Mouse (Mus musculus) macrophage (primary cell): ENCODE results near the gene Fam104a. TPM values are rescaled to one million over a fixed set of nuclear protein-coding genes. Genes with fewer than 3 reads are reported as not detected.

Experiments used
- H3K27ac ChIP-seq: fragments of 350-480 bp; formaldehyde crosslinking; 2 replicates; pipeline ENCODE4 v1.9.0; 2021
- H3K36me3 ChIP-seq: fragments of 350-480 bp; formaldehyde crosslinking; 2 replicates; pipeline ENCODE4 v1.9.0; 2021; ENCODE audit errors: inconsistent target
- H3K4me3 ChIP-seq: fragments of 350-480 bp; formaldehyde crosslinking; 2 replicates; pipeline ENCODE4 v1.9.0; 2021; ENCODE audit errors: inconsistent target
- H3K79me2 ChIP-seq: fragments of 350-480 bp; formaldehyde crosslinking; 2 replicates; pipeline ENCODE4 v1.9.0; 2021; ENCODE audit errors: inconsistent target
- WGBS: methylation state at CpG from one replicate; pipeline ENCODE4 v1.1.7; 2026; ENCODE audit warnings: inconsistent platforms; ENCODE audit not compliant: missing documents; 5-methylcytosine and 5-hydroxymethylcytosine counted together
- polyA plus RNA-seq: library from polyadenylated mRNA; stranded (reverse); fragments of 250-400 nt; gene quantifications from 3 replicates; pipeline ENCODE4 v1.2.4, GENCODE M21; 2018; ENCODE audit warnings: inconsistent platforms

Gene Fam104a
- polyA plus RNA-seq, 1 experiment from 2014 or later, result 29.8 TPM

- no peaks in the 10 kb centered on the region for H3K79me2 ChIP-seq
- no peaks in the 10 kb centered on the region for H3K36me3 ChIP-seq
- H3K27ac ChIP-seq, result no peak overlapping the region
- 2% methylated on average over 30 of the region's 31 CpGs for WGBS
- H3K4me3 ChIP-seq, result no peak overlapping the region
These were observed 64.4 kb downstream of the Fam104a start for GRCm38 (mm10) chr11:113619420-113620080.

GRCm38 (mm10) chr11:113618672-113619419 is 65.1 kb downstream of the Fam104a start, which contains the start of gene Sstr2:
Sstr2 (plus strand) TSS chr11:113619342.
- 2% methylated on average over 45 of the region's 54 CpGs for WGBS
- Histone ChIP-seq H3K27ac (no peak within 1 kb of the TSS), H3K79me2 (no peaks in the 10 kb centered on the region), H3K4me3 (no peak within 1 kb of the TSS), H3K36me3 (no peaks in the 10 kb centered on the region)

GRCm38 (mm10) chr11:113618303-113618671 is 65.7 kb downstream of the Fam104a start:
- 25% methylated on average over 4 of the region's 4 CpGs for WGBS
- Histone ChIP-seq H3K36me3 (no peaks in the 10 kb centered on the region), H3K27ac (no peak overlapping the region), H3K4me3 (no peak overlapping the region), H3K79me2 (no peaks in the 10 kb centered on the region)

GRCm38 (mm10) chr11:113617132-113617911 is 66.6 kb downstream of the Fam104a start:
- H3K79me2 ChIP-seq, result no peaks in the 10 kb centered on the region
- H3K36me3 ChIP-seq, result no peaks in the 10 kb centered on the region
- no peak overlapping the region for H3K4me3 ChIP-seq
- WGBS, result 59% methylated on average over 14 of the region's 14 CpGs
- H3K27ac ChIP-seq, result no peak overlapping the region

GRCm38 (mm10) chr11:113614476-113614875 is 69.5 kb downstream of the Fam104a start:
- Histone ChIP-seq H3K79me2 (no peaks in the 10 kb centered on the region), H3K27ac (no peak overlapping the region), H3K4me3 (no peak overlapping the region), H3K36me3 (no peaks in the 10 kb centered on the region)
- 15% methylated on average over 6 of the region's 6 CpGs for WGBS

- 18% methylated on average over 24 of the region's 24 CpGs for WGBS
- Histone ChIP-seq H3K4me3 (no peak overlapping the region), H3K36me3 (no peaks in the 10 kb centered on the region), H3K79me2 (no peaks in the 10 kb centered on the region), H3K27ac (no peak overlapping the region)
These were observed 72.0 kb downstream of the Fam104a start for GRCm38 (mm10) chr11:113611664-113612611.

Other genes with a start within 250 kb of the Fam104a start
- not detected in 3 replicates for gene Sstr2, start 64.8 kb downstream of the Fam104a start, polyA plus RNA-seq
- gene Cog1, start 35.0 kb downstream of the Fam104a start, polyA plus RNA-seq, result 23.1 to 31.0 TPM (median 28.9 TPM) in 3 replicates
- gene Slc39a11, start 34.1 kb downstream of the Fam104a start, polyA plus RNA-seq, result 21.0 to 39.9 TPM (median 35.9 TPM) in 3 replicates
- 8.5 to 11.5 TPM (median 8.9 TPM) in 3 replicates for gene D11Wsu47e, start 257 bp upstream of the Fam104a start, polyA plus RNA-seq
- not detected in 3 replicates for gene Cpsf4l, start 25.9 kb upstream of the Fam104a start, polyA plus RNA-seq
- 6.8 to 16.9 TPM (median 13.4 TPM) in 3 replicates for gene Cdc42ep4, start 67.7 kb upstream of the Fam104a start, polyA plus RNA-seq